Mouse (Mus musculus) mature B cell (primary cell): ENCODE measurements around the gene Sco2.

Experiments
- in situ Hi-C: fragments of 300-500 bp; cut with MboI; formaldehyde crosslinking; loops from 2 replicates; pipeline ENCODE4 v1.14.3; 2019

Sco2 gene

GRCm38 (mm10) chr15:89373027-89373761, 452 bp downstream of the Sco2 start:
- in situ Hi-C loops: no loop called here

- in situ Hi-C loops: no loop called here
These were observed 1.1 kb downstream of the Sco2 start for GRCm38 (mm10) chr15:89372536-89372935.

GRCm38 (mm10) chr15:89372068-89372467, 1.6 kb downstream of the Sco2 start:
- in situ Hi-C loops: no loop called here

- in situ Hi-C loops: no loop called here
These were observed 8.5 kb downstream of the Sco2 start for GRCm38 (mm10) chr15:89365141-89365551.

GRCm38 (mm10) chr15:89363051-89363450, 10.6 kb downstream of the Sco2 start:
- in situ Hi-C loops: no loop called here

GRCm38 (mm10) chr15:89358784-89359183, 14.9 kb downstream of the Sco2 start:
- in situ Hi-C loops: no loop called here

- in situ Hi-C loops: no loop called here
These were observed 17.3 kb downstream of the Sco2 start for GRCm38 (mm10) chr15:89356372-89356771.

- in situ Hi-C loops: no loop called here
These were observed 18.1 kb downstream of the Sco2 start, which contains the start of the genes Lmf2 and Ncaph2 for GRCm38 (mm10) chr15:89355241-89356187. TSS of gene Lmf2 (minus strand) at chr15:89355659. TSS of gene Ncaph2 (plus strand) at chr15:89355719.

GRCm38 (mm10) chr15:89354455-89354854, 19.2 kb downstream of the Sco2 start:
- in situ Hi-C loops: no loop called here

GRCm38 (mm10) chr15:89353837-89354236, 19.8 kb downstream of the Sco2 start:
- in situ Hi-C loops: no loop called here

GRCm38 (mm10) chr15:89352795-89353194, 20.9 kb downstream of the Sco2 start:
- in situ Hi-C loops: no loop called here

GRCm38 (mm10) chr15:89352054-89352453, 21.6 kb downstream of the Sco2 start:
- in situ Hi-C loops: no loop called here

GRCm38 (mm10) chr15:89351302-89351701, 22.3 kb downstream of the Sco2 start:
- in situ Hi-C loops: no loop called here

- in situ Hi-C loops: no loop called here
These were observed 23.2 kb downstream of the Sco2 start for GRCm38 (mm10) chr15:89350447-89350846.

- in situ Hi-C loops: no loop called here
These were observed 30.3 kb downstream of the Sco2 start for GRCm38 (mm10) chr15:89343325-89343724.

- in situ Hi-C loops: no loop called here
These were observed 32.0 kb downstream of the Sco2 start for GRCm38 (mm10) chr15:89341678-89342077.

GRCm38 (mm10) chr15:89340136-89340535, 33.5 kb downstream of the Sco2 start:
- in situ Hi-C loops: no loop called here

GRCm38 (mm10) chr15:89339696-89340095, 34.0 kb downstream of the Sco2 start:
- in situ Hi-C loops: no loop called here

GRCm38 (mm10) chr15:89336422-89336821, 37.2 kb downstream of the Sco2 start:
- in situ Hi-C loops: no loop called here

GRCm38 (mm10) chr15:89334774-89335537, 38.7 kb downstream of the Sco2 start:
- in situ Hi-C loops: no loop called here

GRCm38 (mm10) chr15:89334271-89334670, 39.4 kb downstream of the Sco2 start, which contains the start of gene Miox:
TSS of gene Miox (plus strand) at chr15:89334398.
- in situ Hi-C loops: no loop called here

- in situ Hi-C loops: no loop called here
These were observed 47.2 kb downstream of the Sco2 start for GRCm38 (mm10) chr15:89326441-89326840.
